8 mouse cellular contexts compared by ENCODE assay signal in the genomic region with DNA sequence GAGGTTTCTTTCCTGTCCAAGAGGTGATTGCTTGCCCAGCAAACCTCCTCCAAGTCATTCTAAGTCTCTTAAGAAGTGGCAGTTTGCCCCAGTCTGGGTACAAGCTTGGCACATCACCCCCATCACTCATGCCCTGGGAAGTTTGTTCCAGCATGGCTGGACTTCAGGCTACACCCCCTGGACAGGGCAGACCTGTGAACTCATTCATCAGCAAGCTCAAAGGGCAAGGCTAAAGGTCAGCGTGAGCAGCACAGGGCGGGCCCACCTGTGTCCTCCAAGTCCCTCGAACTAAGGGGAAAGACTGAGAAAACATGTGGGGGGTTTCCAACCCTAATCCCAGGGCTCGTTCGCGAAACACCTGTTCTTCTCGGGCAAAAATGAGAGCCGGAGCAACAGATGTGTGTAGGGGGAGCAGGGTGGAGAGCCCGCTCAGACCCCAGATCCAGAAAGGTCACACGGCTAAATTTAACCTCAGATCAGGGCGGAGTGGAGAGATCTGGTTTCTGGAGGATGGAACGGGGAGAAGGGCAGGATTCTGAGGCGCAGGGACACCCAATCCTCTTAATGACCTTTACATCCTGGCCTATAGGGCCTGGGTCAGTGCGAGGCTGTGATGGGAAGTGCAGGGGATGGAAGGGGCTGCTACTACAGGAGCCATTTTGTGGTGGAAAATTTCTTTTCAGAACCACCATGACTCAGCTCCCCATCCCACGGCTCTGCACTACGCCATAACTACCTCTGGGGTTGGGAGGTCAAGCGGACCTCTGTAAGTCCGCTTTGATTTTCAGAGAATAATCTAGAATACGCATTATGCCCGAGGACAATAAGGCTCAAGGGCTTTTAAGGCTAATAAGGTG. TPM values are rescaled to one million over a fixed set of nuclear protein-coding genes. Genes with fewer than 3 reads are reported as not detected.
A peak's percentile ranks its signal among the peaks of the same experiment; 100 is the strongest.
DNase-seq lines count a peak whose midpoint lies in the region; ATAC-seq and TF ChIP-seq lines count a peak whose summit lies in the region.

No protein-coding gene starts in this region.

- H3K9me3 ChIP-seq in forebrain, embryonic 11.5 days (ENCODE audit: control insufficient read depth, low read length), result no peaks in the 10 kb centered on the region
- H3K9me3 ChIP-seq in hindbrain, embryonic 16.5 days (ENCODE audit: control insufficient read depth, low read length), result no peaks in the 10 kb centered on the region
- H3K9me3 ChIP-seq in liver, embryonic 13.5 days (replicated peaks), result no peaks in the 10 kb centered on the region
- H3K9me3 ChIP-seq in neural tube, embryonic 15.5 days (replicated peaks), result no peaks in the 10 kb centered on the region

- no peak for TF ChIP-seq CTCF in layer of hippocampus, adult 2 months (conservative IDR thresholded peaks at IDR 0.05)

- H3K27ac ChIP-seq in layer of hippocampus, adult 2 months, result peak overlapping the region; percentile 98
- H3K27ac ChIP-seq in forebrain, embryonic 11.5 days (ENCODE audit: low read depth, low read length), result peak overlapping the region; percentile 88
- H3K27ac ChIP-seq in hindbrain, embryonic 16.5 days (ENCODE audit: low read depth, low read length), result peak overlapping the region; percentile 94
- H3K27ac ChIP-seq in liver, embryonic 13.5 days, result peak overlapping the region; percentile 91
- peak overlapping the region; percentile 95 for H3K27ac ChIP-seq in neural tube, embryonic 15.5 days (replicated peaks)

- H3K4me1 ChIP-seq in forebrain, embryonic 11.5 days (replicated peaks; ENCODE audit: control insufficient read depth, insufficient read depth, low read length), result peaks cover 26% of the 10 kb centered on the region
- peaks cover 29% of the 10 kb centered on the region for H3K4me1 ChIP-seq in hindbrain, embryonic 16.5 days (ENCODE audit: control insufficient read depth, insufficient read depth, low read depth, low read length)
- peaks cover 88% of the 10 kb centered on the region for H3K4me1 ChIP-seq in liver, embryonic 13.5 days (replicated peaks)
- H3K4me1 ChIP-seq in neural tube, embryonic 15.5 days, result peaks cover 50% of the 10 kb centered on the region

- H3K36me3 ChIP-seq in forebrain, embryonic 11.5 days (ENCODE audit: control insufficient read depth, insufficient read depth, low read length), result peaks cover 8% of the 10 kb centered on the region; the same call in 1 of the 2 replicates
- peaks cover 6% of the 10 kb centered on the region; the same call in 1 of the 2 replicates for H3K36me3 ChIP-seq in hindbrain, embryonic 16.5 days (ENCODE audit: control insufficient read depth, insufficient read depth, low read length)
- H3K36me3 ChIP-seq in liver, embryonic 13.5 days, result peaks cover 78% of the 10 kb centered on the region
- peaks cover 50% of the 10 kb centered on the region for H3K36me3 ChIP-seq in neural tube, embryonic 15.5 days

- peak; percentile 39 to 58 for DNase-seq in layer of hippocampus, adult 2 months (ENCODE audit: low spot score in 2 of 2)
- no peak for DNase-seq in layer of hippocampus, adult 9-10 months (ENCODE audit: low spot score)
- DNase-seq in R1 (ENCODE audit: low read depth, low spot score), result peak; percentile 57
- DNase-seq in forebrain, embryonic 11.5 days (ENCODE audit: low spot score), result peak; percentile 71
- peak; percentile 28 for DNase-seq in liver, embryonic 13.5 days
- no peak for DNase-seq in Muller cell, postnatal 12 days (ENCODE audit: inconsistent ontology term)

- WGBS in forebrain, embryonic 11.5 days, result 4% methylated on average over 20 of the region's 20 CpGs
- WGBS in hindbrain, embryonic 16.5 days, result 8% methylated on average over 20 of the region's 20 CpGs
- WGBS in liver, embryonic 13.5 days (ENCODE audit: insufficient replicate concordance), result 8% methylated on average over 20 of the region's 20 CpGs
- 6% methylated on average over 20 of the region's 20 CpGs for WGBS in neural tube, embryonic 15.5 days

- no peak for ATAC-seq in forebrain, embryonic 11.5 days (replicated peaks; ENCODE audit: low FRiP score)
- no peak for ATAC-seq in hindbrain, embryonic 16.5 days
- no peak for ATAC-seq in liver, embryonic 13.5 days (ENCODE audit: low read depth)
- ATAC-seq in neural tube, embryonic 15.5 days (ENCODE audit: low FRiP score), result no peak

- peak overlapping the region; percentile 99 for H3K4me3 ChIP-seq in layer of hippocampus, adult 2 months
- H3K4me3 ChIP-seq in forebrain, embryonic 11.5 days (ENCODE audit: low read depth, low read length), result peak overlapping the region; percentile 96
- H3K4me3 ChIP-seq in hindbrain, embryonic 16.5 days (ENCODE audit: low read length), result peak overlapping the region; percentile 96
- peak overlapping the region; percentile 80 for H3K4me3 ChIP-seq in liver, embryonic 13.5 days (replicated peaks)
- H3K4me3 ChIP-seq in neural tube, embryonic 15.5 days (replicated peaks), result peak overlapping the region; percentile 80

- H3K4me2 ChIP-seq in forebrain, embryonic 11.5 days (ENCODE audit: low read depth, low read length, severe bottlenecking), result peak overlapping the region; percentile 76
- peak overlapping the region; percentile 90 for H3K4me2 ChIP-seq in hindbrain, embryonic 16.5 days (ENCODE audit: low read length)
- peak overlapping the region; percentile 79 for H3K4me2 ChIP-seq in liver, embryonic 13.5 days
- H3K4me2 ChIP-seq in neural tube, embryonic 15.5 days, result peak overlapping the region; percentile 91

- peak overlapping the region; percentile 99 for H3K9ac ChIP-seq in forebrain, embryonic 11.5 days (ENCODE audit: low read length)
- peak overlapping the region; percentile 92 for H3K9ac ChIP-seq in hindbrain, embryonic 16.5 days (ENCODE audit: low read depth, low read length)
- peak overlapping the region; percentile 91 for H3K9ac ChIP-seq in liver, embryonic 13.5 days
- peak overlapping the region; percentile 96 for H3K9ac ChIP-seq in neural tube, embryonic 15.5 days (replicated peaks)

- no peaks in the 10 kb centered on the region for H3K27me3 ChIP-seq in forebrain, embryonic 11.5 days (ENCODE audit: control insufficient read depth, insufficient read depth, low read length)
- H3K27me3 ChIP-seq in hindbrain, embryonic 16.5 days (replicated peaks; ENCODE audit: control insufficient read depth, insufficient read depth, low read length), result no peaks in the 10 kb centered on the region
- no peaks in the 10 kb centered on the region for H3K27me3 ChIP-seq in liver, embryonic 13.5 days
- no peaks in the 10 kb centered on the region for H3K27me3 ChIP-seq in neural tube, embryonic 15.5 days (replicated peaks)

RNA-seq across cellular contexts. Expression of a gene that starts 2.2 kb away (rescaled TPM):
- 1,000 to 10,000 TPM; 2,438 to 2,531 TPM for total RNA-seq in layer of hippocampus, adult 2 months (2021)
- 2,700 and 2,872 TPM in 2 replicates for polyA plus RNA-seq in forebrain, embryonic 11.5 days (2014; fragmentation: Nextera tagmentation; extraction: Ambion mirVana)
- 1,587 and 1,624 TPM in 2 replicates for polyA plus RNA-seq in hindbrain, embryonic 16.5 days (2015; fragmentation: Nextera tagmentation; extraction: Ambion mirVana)
- polyA plus RNA-seq in liver, embryonic 13.5 days (2015; fragmentation: Nextera tagmentation; extraction: Ambion mirVana), result 1,179 and 1,220 TPM in 2 replicates
- 1,563 and 1,690 TPM in 2 replicates for polyA plus RNA-seq in neural tube, embryonic 15.5 days (2015; fragmentation: Nextera tagmentation; extraction: Ambion mirVana)

RNA-seq across cellular contexts. Expression of a gene that starts 19.0 kb away (rescaled TPM):
- 10 to 100 TPM; 69.9 to 71.9 TPM for total RNA-seq in layer of hippocampus, adult 2 months (2021)
- polyA plus RNA-seq in forebrain, embryonic 11.5 days (2014; fragmentation: Nextera tagmentation; extraction: Ambion mirVana), result 10.5 and 12.3 TPM in 2 replicates
- 20.3 and 21.9 TPM in 2 replicates for polyA plus RNA-seq in hindbrain, embryonic 16.5 days (2015; fragmentation: Nextera tagmentation; extraction: Ambion mirVana)
- 3.7 and 3.9 TPM in 2 replicates for polyA plus RNA-seq in liver, embryonic 13.5 days (2015; fragmentation: Nextera tagmentation; extraction: Ambion mirVana)
- polyA plus RNA-seq in neural tube, embryonic 15.5 days (2015; fragmentation: Nextera tagmentation; extraction: Ambion mirVana), result 20.1 and 24.6 TPM in 2 replicates

RNA-seq across cellular contexts. Expression of a gene that starts 27.5 kb away (rescaled TPM):
- 10 to 100 TPM; 24.3 to 28.5 TPM for total RNA-seq in layer of hippocampus, adult 2 months (2021)
- polyA plus RNA-seq in forebrain, embryonic 11.5 days (2014; fragmentation: Nextera tagmentation; extraction: Ambion mirVana), result 225 and 271 TPM in 2 replicates
- 37.7 and 50.2 TPM in 2 replicates for polyA plus RNA-seq in hindbrain, embryonic 16.5 days (2015; fragmentation: Nextera tagmentation; extraction: Ambion mirVana)
- polyA plus RNA-seq in liver, embryonic 13.5 days (2015; fragmentation: Nextera tagmentation; extraction: Ambion mirVana), result 94.5 and 101 TPM in 2 replicates
- polyA plus RNA-seq in neural tube, embryonic 15.5 days (2015; fragmentation: Nextera tagmentation; extraction: Ambion mirVana), result 38.2 and 56.6 TPM in 2 replicates

RNA-seq across cellular contexts. Expression of a gene that starts 27.6 kb away (rescaled TPM):
- 10 to 100 TPM; 70.8 to 75.3 TPM for total RNA-seq in layer of hippocampus, adult 2 months (2021)
- 195 and 197 TPM in 2 replicates for polyA plus RNA-seq in forebrain, embryonic 11.5 days (2014; fragmentation: Nextera tagmentation; extraction: Ambion mirVana)
- polyA plus RNA-seq in hindbrain, embryonic 16.5 days (2015; fragmentation: Nextera tagmentation; extraction: Ambion mirVana), result 140 and 154 TPM in 2 replicates
- 217 and 225 TPM in 2 replicates for polyA plus RNA-seq in liver, embryonic 13.5 days (2015; fragmentation: Nextera tagmentation; extraction: Ambion mirVana)
- polyA plus RNA-seq in neural tube, embryonic 15.5 days (2015; fragmentation: Nextera tagmentation; extraction: Ambion mirVana), result 156 and 167 TPM in 2 replicates

RNA-seq across cellular contexts. Expression of a gene that starts 32.3 kb away (rescaled TPM):
- total RNA-seq in layer of hippocampus, adult 2 months (2021), result 10 to 100 TPM; 30.8 to 31.7 TPM
- polyA plus RNA-seq in forebrain, embryonic 11.5 days (2014; fragmentation: Nextera tagmentation; extraction: Ambion mirVana), result 65.4 and 70.3 TPM in 2 replicates
- 48.6 and 50.7 TPM in 2 replicates for polyA plus RNA-seq in hindbrain, embryonic 16.5 days (2015; fragmentation: Nextera tagmentation; extraction: Ambion mirVana)
- polyA plus RNA-seq in liver, embryonic 13.5 days (2015; fragmentation: Nextera tagmentation; extraction: Ambion mirVana), result 60.6 and 65.5 TPM in 2 replicates
- 47.8 and 58.0 TPM in 2 replicates for polyA plus RNA-seq in neural tube, embryonic 15.5 days (2015; fragmentation: Nextera tagmentation; extraction: Ambion mirVana)

Comparison
In these comparisons a context has a peak if more than half of its experiments do, and no peak if none do; other contexts are left out.
1. DNase-seq: peak in layer of hippocampus, adult 2 months (2 of 2), R1 (single experiment), forebrain, embryonic 11.5 days (single experiment) and liver, embryonic 13.5 days (single experiment); none in layer of hippocampus, adult 9-10 months (single experiment) and Muller cell, postnatal 12 days (single experiment).
2. Peak in every context shown above with its lines, with median percentiles within 50 percentile points of each other: H3K27ac ChIP-seq, H3K4me3 ChIP-seq, H3K4me2 ChIP-seq and H3K9ac ChIP-seq.